Mouse (Mus musculus): ENCODE data around the gene Rpl10-ps3. TPM values are rescaled to one million over a fixed set of nuclear protein-coding genes. Genes with fewer than 3 reads are reported as not detected.

Gene Rpl10-ps3
- polyA plus RNA-seq, 1 experiment from 2014 or later: 264 TPM

DNA sequence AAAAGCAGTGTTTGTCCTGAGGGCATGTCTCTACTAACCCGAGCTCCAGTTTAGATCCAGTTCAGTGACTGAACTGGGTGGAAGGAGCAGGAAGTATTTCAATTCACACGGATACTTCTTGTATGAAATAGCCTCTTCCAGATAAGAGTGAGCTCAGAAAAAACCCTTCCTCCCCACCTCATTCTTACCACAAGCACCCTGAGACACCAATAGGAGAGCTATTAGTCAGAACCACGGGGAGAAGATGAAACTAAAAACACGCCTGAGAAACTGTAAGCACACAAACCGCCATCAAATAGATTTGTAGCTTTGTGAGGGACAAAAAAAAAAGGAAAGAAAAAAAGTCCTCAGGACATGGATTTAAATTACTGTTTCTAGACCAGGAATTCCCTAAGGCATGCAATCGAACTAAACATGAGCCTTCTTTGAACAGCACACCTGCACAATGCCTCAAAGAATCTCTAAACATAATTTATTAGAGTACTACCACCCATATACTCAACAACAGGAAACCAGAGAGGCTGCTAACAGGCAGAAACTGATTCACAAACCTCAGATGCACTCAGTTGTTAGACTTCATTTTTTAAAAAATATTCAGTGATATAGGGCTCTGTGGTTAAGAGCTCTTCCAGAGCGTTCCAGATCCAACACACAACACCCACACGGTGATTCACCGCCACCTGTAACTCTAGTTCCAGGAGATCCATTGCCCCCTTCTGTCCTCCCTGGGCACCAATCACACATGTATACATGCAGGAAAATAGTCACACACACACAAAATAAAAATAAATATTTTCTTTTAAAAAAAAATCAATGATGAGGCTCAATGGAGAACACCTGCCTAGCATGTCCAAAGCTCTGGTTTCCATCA, 20.2 kb downstream of the Rpl10-ps3 start:
- H3K36me3 ChIP-seq (replicated peaks; ENCODE audit: control insufficient read depth, insufficient read depth, low read depth, low read length): no peaks in the 10 kb centered on the region
- no peak overlapping the region for H3K4me3 ChIP-seq (ENCODE audit: low read depth, low read length)
- H3K9ac ChIP-seq (replicated peaks; ENCODE audit: low read length): no peak overlapping the region
- no peak for DNase-seq (ENCODE audit: low spot score)
- no peaks in the 10 kb centered on the region for H3K9me3 ChIP-seq (replicated peaks; ENCODE audit: control insufficient read depth, low read length)
- no peak overlapping the region for H3K4me2 ChIP-seq (ENCODE audit: low read depth, low read length)
- H3K27ac ChIP-seq (replicated peaks; ENCODE audit: low read depth, low read length): no peak overlapping the region
- H3K27me3 ChIP-seq (ENCODE audit: control insufficient read depth, insufficient read depth, low read length): no peaks in the 10 kb centered on the region
- ATAC-seq (replicated peaks; ENCODE audit: insufficient number of reproducible peaks, low FRiP score, low TSS enrichment, low read depth): no peak
- WGBS: 84% methylated on average over 9 of the region's 9 CpGs
- no peaks in the 10 kb centered on the region for H3K4me1 ChIP-seq (ENCODE audit: control insufficient read depth, insufficient read depth, low read length)

DNA sequence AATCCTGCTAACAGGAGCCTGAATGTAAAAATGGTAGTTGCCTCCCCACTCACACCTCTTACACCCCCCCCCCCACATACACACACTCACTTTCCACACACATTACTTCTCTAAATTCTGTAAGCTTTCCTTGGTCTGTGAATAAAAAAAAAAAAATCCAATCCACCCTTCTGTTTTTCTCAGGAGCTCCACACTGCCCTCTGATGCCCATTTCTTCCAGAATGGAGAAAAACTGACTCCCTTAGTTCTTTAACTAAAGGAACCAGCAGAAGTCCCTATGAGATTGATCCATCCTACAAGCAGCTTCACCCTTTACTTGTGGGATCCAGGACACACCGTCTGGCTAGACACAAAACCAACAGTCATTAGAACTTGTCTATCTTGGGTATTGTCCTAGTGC, 24.0 kb downstream of the Rpl10-ps3 start:
- DNase-seq (ENCODE audit: low spot score) (no peak), ATAC-seq (replicated peaks; ENCODE audit: insufficient number of reproducible peaks, low FRiP score, low TSS enrichment, low read depth) (no peak)
- Histone ChIP-seq H3K27ac (replicated peaks; ENCODE audit: low read depth, low read length) (no peak overlapping the region), H3K36me3 (replicated peaks; ENCODE audit: control insufficient read depth, insufficient read depth, low read depth, low read length) (no peaks in the 10 kb centered on the region), H3K9me3 (replicated peaks; ENCODE audit: control insufficient read depth, low read length) (no peaks in the 10 kb centered on the region), H3K4me2 (ENCODE audit: low read depth, low read length) (no peak overlapping the region), H3K4me1 (ENCODE audit: control insufficient read depth, insufficient read depth, low read length) (no peaks in the 10 kb centered on the region), H3K4me3 (ENCODE audit: low read depth, low read length) (no peak overlapping the region), H3K9ac (replicated peaks; ENCODE audit: low read length) (no peak overlapping the region), H3K27me3 (ENCODE audit: control insufficient read depth, insufficient read depth, low read length) (no peaks in the 10 kb centered on the region)
- 70% methylated on average over 1 of the region's 1 CpGs for WGBS

DNA sequence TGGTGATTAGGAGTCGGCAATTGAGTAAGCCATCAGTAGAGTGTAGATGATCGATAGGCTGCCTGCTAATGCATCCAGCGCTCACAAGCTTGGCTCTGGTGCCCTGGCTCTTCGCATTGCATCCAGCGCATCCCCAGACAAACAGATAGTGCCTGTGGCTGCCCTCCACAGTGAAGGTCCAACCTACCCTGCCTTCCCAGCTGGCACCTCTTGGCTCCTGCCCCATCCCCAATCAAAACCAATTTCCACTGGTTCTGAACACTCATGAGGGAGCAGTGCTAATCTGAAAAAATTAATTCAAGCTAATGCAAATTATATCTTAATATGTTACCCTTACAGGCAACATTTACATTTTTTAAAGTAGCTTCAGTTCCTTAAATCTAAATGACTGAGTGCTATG, 25.3 kb downstream of the Rpl10-ps3 start:
- Histone ChIP-seq H3K4me1 (ENCODE audit: control insufficient read depth, insufficient read depth, low read length) (no peaks in the 10 kb centered on the region), H3K27me3 (ENCODE audit: control insufficient read depth, insufficient read depth, low read length) (no peaks in the 10 kb centered on the region), H3K9me3 (replicated peaks; ENCODE audit: control insufficient read depth, low read length) (no peaks in the 10 kb centered on the region), H3K9ac (replicated peaks; ENCODE audit: low read length) (no peak overlapping the region), H3K36me3 (replicated peaks; ENCODE audit: control insufficient read depth, insufficient read depth, low read depth, low read length) (no peaks in the 10 kb centered on the region), H3K4me2 (ENCODE audit: low read depth, low read length) (no peak overlapping the region), H3K4me3 (ENCODE audit: low read depth, low read length) (no peak overlapping the region), H3K27ac (replicated peaks; ENCODE audit: low read depth, low read length) (no peak overlapping the region)
- ATAC-seq (replicated peaks; ENCODE audit: insufficient number of reproducible peaks, low FRiP score, low TSS enrichment, low read depth): no peak
- DNase-seq (ENCODE audit: low spot score): no peak
- 94% methylated on average over 5 of the region's 5 CpGs for WGBS

DNA sequence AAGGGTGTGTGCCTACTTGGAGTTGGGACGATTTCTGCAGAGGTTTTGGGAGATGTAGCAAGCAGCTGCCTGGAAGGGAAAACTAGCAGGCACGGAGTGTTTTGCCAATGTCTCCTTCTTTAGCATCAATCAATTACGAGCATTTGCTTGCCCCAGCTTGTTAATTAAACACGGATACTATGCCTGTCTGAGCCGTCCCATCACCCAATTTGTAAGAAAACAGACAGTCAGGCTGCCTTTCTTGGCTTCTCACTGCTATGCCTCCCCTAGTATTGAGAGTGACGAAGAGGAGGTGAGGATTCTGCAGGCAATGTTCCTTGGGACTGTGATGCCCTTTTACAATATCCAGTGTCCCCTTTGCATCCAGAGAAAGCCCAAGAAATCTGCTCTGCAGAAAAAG, 27.5 kb downstream of the Rpl10-ps3 start:
- H3K4me3 ChIP-seq (ENCODE audit: low read depth, low read length): no peak overlapping the region
- H3K9me3 ChIP-seq (replicated peaks; ENCODE audit: control insufficient read depth, low read length): no peaks in the 10 kb centered on the region
- H3K4me1 ChIP-seq (ENCODE audit: control insufficient read depth, insufficient read depth, low read length): no peaks in the 10 kb centered on the region
- no peaks in the 10 kb centered on the region for H3K36me3 ChIP-seq (replicated peaks; ENCODE audit: control insufficient read depth, insufficient read depth, low read depth, low read length)
- H3K4me2 ChIP-seq (ENCODE audit: low read depth, low read length): no peak overlapping the region
- no peak overlapping the region for H3K9ac ChIP-seq (replicated peaks; ENCODE audit: low read length)
- H3K27me3 ChIP-seq (ENCODE audit: control insufficient read depth, insufficient read depth, low read length): no peaks in the 10 kb centered on the region
- no peak for DNase-seq (ENCODE audit: low spot score)
- ATAC-seq (replicated peaks; ENCODE audit: insufficient number of reproducible peaks, low FRiP score, low TSS enrichment, low read depth): no peak
- H3K27ac ChIP-seq (replicated peaks; ENCODE audit: low read depth, low read length): no peak overlapping the region
- whole genome bisulfite sequencing: 75% methylated on average over 6 of the region's 6 CpGs

DNA sequence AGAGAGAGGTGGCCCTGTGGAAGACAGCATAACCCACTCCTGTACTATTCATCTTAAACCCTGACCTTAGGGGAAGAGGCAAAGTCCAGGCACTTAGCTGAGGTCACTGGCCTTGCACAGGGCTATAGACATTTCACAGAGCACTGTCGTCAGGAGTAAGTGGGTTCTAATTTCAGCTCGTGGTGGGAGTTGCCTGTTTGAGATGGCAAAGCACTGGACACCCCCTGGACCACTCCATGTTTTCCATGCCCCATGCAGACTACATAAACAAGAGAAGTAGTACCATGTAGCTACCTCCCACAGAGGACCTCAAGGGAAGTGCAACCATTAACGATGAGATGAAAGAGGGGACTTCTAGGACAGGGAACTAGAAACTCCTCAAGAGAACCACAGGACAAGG, 29.1 kb downstream of the Rpl10-ps3 start:
- no peak for DNase-seq (ENCODE audit: low spot score)
- 39% methylated on average over 3 of the region's 3 CpGs for WGBS
- H3K9ac ChIP-seq (replicated peaks; ENCODE audit: low read length): no peak overlapping the region
- no peaks in the 10 kb centered on the region for H3K4me1 ChIP-seq (ENCODE audit: control insufficient read depth, insufficient read depth, low read length)
- no peaks in the 10 kb centered on the region for H3K27me3 ChIP-seq (ENCODE audit: control insufficient read depth, insufficient read depth, low read length)
- H3K36me3 ChIP-seq (replicated peaks; ENCODE audit: control insufficient read depth, insufficient read depth, low read depth, low read length): no peaks in the 10 kb centered on the region
- ATAC-seq (replicated peaks; ENCODE audit: insufficient number of reproducible peaks, low FRiP score, low TSS enrichment, low read depth): no peak
- no peak overlapping the region for H3K4me3 ChIP-seq (ENCODE audit: low read depth, low read length)
- no peaks in the 10 kb centered on the region for H3K9me3 ChIP-seq (replicated peaks; ENCODE audit: control insufficient read depth, low read length)
- H3K27ac ChIP-seq (replicated peaks; ENCODE audit: low read depth, low read length): no peak overlapping the region
- H3K4me2 ChIP-seq (ENCODE audit: low read depth, low read length): no peak overlapping the region

DNA sequence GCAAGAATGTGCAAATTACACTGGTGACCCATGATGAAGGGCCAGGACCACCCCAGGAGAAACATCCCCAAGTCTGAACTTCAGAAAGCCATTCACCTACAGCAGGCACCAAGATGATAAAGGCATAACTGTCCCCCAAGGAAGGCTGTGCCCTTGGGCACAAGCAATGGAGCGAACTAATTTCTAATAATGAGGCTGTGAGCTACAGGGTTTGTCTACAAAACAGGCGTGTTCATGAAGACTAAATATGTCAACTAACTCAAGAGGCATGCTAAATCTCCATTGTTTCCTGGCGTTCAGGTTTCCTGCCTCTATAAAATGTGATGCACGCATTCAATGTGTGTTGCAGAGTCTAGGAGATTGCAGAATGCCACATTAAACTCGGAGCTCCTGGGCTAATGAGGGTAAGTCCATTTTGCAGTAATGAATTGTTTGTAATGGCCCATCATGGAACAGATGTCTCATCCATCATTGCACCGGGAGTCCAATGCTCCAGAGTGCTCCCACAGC, 33.7 kb downstream of the Rpl10-ps3 start:
- no peak for ATAC-seq (replicated peaks; ENCODE audit: insufficient number of reproducible peaks, low FRiP score, low TSS enrichment, low read depth)
- Histone ChIP-seq H3K4me2 (ENCODE audit: low read depth, low read length) (no peak overlapping the region), H3K27ac (replicated peaks; ENCODE audit: low read depth, low read length) (no peak overlapping the region), H3K36me3 (replicated peaks; ENCODE audit: control insufficient read depth, insufficient read depth, low read depth, low read length) (no peaks in the 10 kb centered on the region), H3K9ac (replicated peaks; ENCODE audit: low read length) (no peak overlapping the region), H3K4me3 (ENCODE audit: low read depth, low read length) (no peak overlapping the region), H3K9me3 (replicated peaks; ENCODE audit: control insufficient read depth, low read length) (no peaks in the 10 kb centered on the region), H3K4me1 (ENCODE audit: control insufficient read depth, insufficient read depth, low read length) (no peaks in the 10 kb centered on the region), H3K27me3 (ENCODE audit: control insufficient read depth, insufficient read depth, low read length) (no peaks in the 10 kb centered on the region)
- WGBS: 79% methylated on average over 6 of the region's 6 CpGs
- DNase-seq (ENCODE audit: low spot score): no peak

DNA sequence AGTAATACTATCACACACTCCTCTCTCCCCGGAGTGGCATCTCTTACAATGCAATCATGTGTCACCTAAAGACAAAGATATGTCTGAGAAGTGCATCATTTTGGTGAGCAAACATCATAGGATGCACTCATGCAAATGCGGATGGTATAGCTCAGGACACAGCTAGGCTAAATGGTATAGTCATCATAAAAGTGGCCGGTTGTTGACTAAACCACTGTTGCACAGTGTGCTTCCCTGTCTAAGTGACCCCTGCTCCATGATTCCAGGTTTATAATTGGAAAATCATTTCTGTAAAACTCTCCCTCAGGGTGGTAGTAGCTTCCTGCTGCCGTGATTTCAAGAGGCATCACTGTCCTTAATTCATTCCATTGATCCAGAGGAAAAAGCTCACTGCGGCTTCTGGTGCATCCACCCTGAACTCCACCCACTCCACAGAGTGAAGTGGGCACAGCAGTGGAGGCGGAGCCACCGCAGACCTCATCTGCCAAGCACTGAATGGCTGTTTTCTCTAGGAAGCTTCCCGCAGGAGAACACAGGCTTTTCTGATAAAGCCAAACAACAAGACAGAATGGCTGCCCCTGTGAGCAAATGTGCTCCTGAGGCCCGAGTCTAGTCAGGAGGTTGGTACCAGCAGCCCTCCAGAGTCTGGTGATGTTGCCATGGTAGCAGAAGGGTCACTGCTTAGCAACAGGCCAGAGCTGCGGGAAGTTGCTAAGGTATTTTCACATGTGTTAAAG, 38.9 kb downstream of the Rpl10-ps3 start:
- Histone ChIP-seq H3K27ac (replicated peaks; ENCODE audit: low read depth, low read length) (no peak overlapping the region; the same call in 1 of the 2 replicates), H3K9me3 (replicated peaks; ENCODE audit: control insufficient read depth, low read length) (no peaks in the 10 kb centered on the region), H3K4me3 (ENCODE audit: low read depth, low read length) (no peak overlapping the region), H3K4me1 (ENCODE audit: control insufficient read depth, insufficient read depth, low read length) (no peaks in the 10 kb centered on the region), H3K27me3 (ENCODE audit: control insufficient read depth, insufficient read depth, low read length) (no peaks in the 10 kb centered on the region), H3K4me2 (ENCODE audit: low read depth, low read length) (no peak overlapping the region), H3K36me3 (replicated peaks; ENCODE audit: control insufficient read depth, insufficient read depth, low read depth, low read length) (no peaks in the 10 kb centered on the region), H3K9ac (replicated peaks; ENCODE audit: low read length) (no peak overlapping the region)
- DNase-seq (ENCODE audit: low spot score) (peak; percentile 26), ATAC-seq (replicated peaks; ENCODE audit: insufficient number of reproducible peaks, low FRiP score, low TSS enrichment, low read depth) (no peak)
- 58% methylated on average over 10 of the region's 10 CpGs for WGBS

DNA sequence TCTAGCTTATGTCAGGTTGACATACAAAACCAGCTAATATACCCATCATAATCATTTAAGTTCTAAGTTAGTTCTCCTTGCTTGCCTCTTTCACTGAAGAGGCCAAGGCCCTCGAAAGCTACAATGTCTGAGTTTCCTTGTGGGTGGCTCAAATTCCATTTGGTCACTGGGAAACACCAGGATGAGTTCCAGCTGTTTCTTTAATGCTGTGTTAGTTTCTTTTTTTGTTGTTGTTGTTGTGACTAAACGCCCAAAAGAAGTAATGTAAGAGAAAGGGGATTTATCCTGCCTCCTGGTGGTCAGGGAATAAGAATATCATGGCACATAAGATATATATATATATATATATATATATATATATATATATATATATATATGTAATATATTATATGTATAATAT, 39.7 kb downstream of the Rpl10-ps3 start:
- Histone ChIP-seq H3K27ac (replicated peaks; ENCODE audit: low read depth, low read length) (no peak overlapping the region), H3K4me1 (ENCODE audit: control insufficient read depth, insufficient read depth, low read length) (no peaks in the 10 kb centered on the region), H3K9ac (replicated peaks; ENCODE audit: low read length) (no peak overlapping the region), H3K4me2 (ENCODE audit: low read depth, low read length) (no peak overlapping the region), H3K4me3 (ENCODE audit: low read depth, low read length) (no peak overlapping the region), H3K36me3 (replicated peaks; ENCODE audit: control insufficient read depth, insufficient read depth, low read depth, low read length) (no peaks in the 10 kb centered on the region), H3K27me3 (ENCODE audit: control insufficient read depth, insufficient read depth, low read length) (no peaks in the 10 kb centered on the region), H3K9me3 (replicated peaks; ENCODE audit: control insufficient read depth, low read length) (no peaks in the 10 kb centered on the region)
- DNase-seq (ENCODE audit: low spot score) (no peak), ATAC-seq (replicated peaks; ENCODE audit: insufficient number of reproducible peaks, low FRiP score, low TSS enrichment, low read depth) (no peak)
- 53% methylated on average over 2 of the region's 2 CpGs for WGBS
